Mouse (Mus musculus) midbrain, embryonic 15.5 days (tissue): ENCODE results near the gene Plekha8. TPM values are rescaled to one million over a fixed set of nuclear protein-coding genes. Genes with fewer than 3 reads are reported as not detected.

Experiments used
- ATAC-seq: fragments of 200-750 bp; cut with Nextera tagmentation; replicated peaks from 2 replicates; pipeline ENCODE4 v1.8.0; 2017; ENCODE audit warnings: moderate TSS enrichment
- H3K27ac ChIP-seq: fragments of 300-500 bp; sonication (generic); 2 replicates; pipeline ENCODE4 v1.5.1; 2015; ENCODE audit warnings: mild to moderate bottlenecking, inconsistent platforms
- H3K27me3 ChIP-seq: fragments of 300-500 bp; sonication (generic); replicated peaks from 2 replicates; pipeline ENCODE4 v1.6.1; 2015; ENCODE audit warnings: inconsistent platforms
- H3K36me3 ChIP-seq: fragments of 300-500 bp; sonication (generic); replicated peaks from 2 replicates; pipeline ENCODE4 v1.6.1; 2015; ENCODE audit warnings: inconsistent platforms
- H3K4me1 ChIP-seq: fragments of 300-500 bp; sonication (generic); 2 replicates; pipeline ENCODE4 v1.6.1; 2015; ENCODE audit warnings: inconsistent platforms
- H3K4me2 ChIP-seq: fragments of 300-500 bp; sonication (generic); 2 replicates; pipeline ENCODE4 v1.6.1; 2015; ENCODE audit warnings: inconsistent platforms, mild to moderate bottlenecking, moderate library complexity
- H3K4me3 ChIP-seq: fragments of 300-500 bp; sonication (generic); 2 replicates; pipeline ENCODE4 v1.5.1; 2015; ENCODE audit warnings: mild to moderate bottlenecking, inconsistent platforms
- H3K9ac ChIP-seq: fragments of 300-500 bp; sonication (generic); 2 replicates; pipeline ENCODE4 v1.6.1; 2015; ENCODE audit warnings: mild to moderate bottlenecking, inconsistent platforms
- H3K9me3 ChIP-seq: fragments of 300-500 bp; sonication (generic); 2 replicates; pipeline ENCODE4 v1.6.1; 2016; ENCODE audit warnings: inconsistent platforms
- WGBS: fragments of 180-500 bp; shearing (Covaris S2); methylation state at CpG from one replicate; pipeline ENCODE4 v1.1.7; 2015; ENCODE audit warnings: mixed read lengths; 5-methylcytosine and 5-hydroxymethylcytosine counted together
- polyA plus RNA-seq: library from polyadenylated mRNA; unstranded; fragments of >200 nt; fragmentation: Nextera tagmentation; extraction: Ambion mirVana; gene quantifications from 2 replicates; pipeline ENCODE4 v1.2.1, GENCODE M21; 2015

The Plekha8 gene
- polyA plus RNA-seq, 1 experiment from 2014 or later, result 10.5 TPM

GRCm38 (mm10) chr6:54620357-54620756, 25.4 kb downstream of the Plekha8 start:
- Histone ChIP-seq H3K4me2 (no peak overlapping the region), H3K9ac (no peak overlapping the region), H3K4me3 (no peak overlapping the region), H3K4me1 (no peaks in the 10 kb centered on the region), H3K27me3 (no peaks in the 10 kb centered on the region), H3K27ac (no peak overlapping the region), H3K36me3 (peaks cover 6% of the 10 kb centered on the region; the same call in 1 of the 2 replicates), H3K9me3 (no peaks in the 10 kb centered on the region)
- 90% methylated on average over 4 of the region's 4 CpGs for WGBS
- ATAC-seq, result no peak

- Histone ChIP-seq H3K36me3 (peaks cover 5% of the 10 kb centered on the region), H3K4me1 (no peaks in the 10 kb centered on the region), H3K27ac (no peak overlapping the region), H3K9ac (no peak overlapping the region), H3K9me3 (no peaks in the 10 kb centered on the region), H3K27me3 (no peaks in the 10 kb centered on the region), H3K4me3 (no peak overlapping the region), H3K4me2 (no peak overlapping the region)
- no peak for ATAC-seq
- 94% methylated on average over 3 of the region's 3 CpGs for WGBS
Observed at GRCm38 (mm10) chr6:54628381-54628780, 33.5 kb downstream of the Plekha8 start.

- no peak overlapping the region for H3K4me2 ChIP-seq
- H3K27ac ChIP-seq, result no peak overlapping the region
- H3K27me3 ChIP-seq, result no peaks in the 10 kb centered on the region
- WGBS, result 47% methylated on average over 7 of the region's 7 CpGs
- no peak overlapping the region for H3K9ac ChIP-seq
- ATAC-seq, result no peak
- no peaks in the 10 kb centered on the region for H3K4me1 ChIP-seq
- peaks cover 5% of the 10 kb centered on the region for H3K36me3 ChIP-seq
- H3K4me3 ChIP-seq, result no peak overlapping the region
- H3K9me3 ChIP-seq, result no peaks in the 10 kb centered on the region
Observed at GRCm38 (mm10) chr6:54629734-54630133, 34.8 kb downstream of the Plekha8 start.

- Histone ChIP-seq H3K27ac (no peak overlapping the region), H3K9me3 (no peaks in the 10 kb centered on the region), H3K4me3 (no peak overlapping the region), H3K4me2 (no peak overlapping the region), H3K27me3 (no peaks in the 10 kb centered on the region), H3K9ac (no peak overlapping the region), H3K36me3 (peaks cover 5% of the 10 kb centered on the region), H3K4me1 (no peaks in the 10 kb centered on the region)
- no peak for ATAC-seq
- 46% methylated on average over 3 of the region's 3 CpGs for WGBS
Observed at GRCm38 (mm10) chr6:54631462-54631861, 36.6 kb downstream of the Plekha8 start.

- H3K27ac ChIP-seq, result no peak overlapping the region
- no peak overlapping the region for H3K4me2 ChIP-seq
- H3K9me3 ChIP-seq, result no peaks in the 10 kb centered on the region
- H3K36me3 ChIP-seq, result peaks cover 14% of the 10 kb centered on the region
- WGBS, result 90% methylated on average over 3 of the region's 3 CpGs
- no peak for ATAC-seq
- no peaks in the 10 kb centered on the region for H3K27me3 ChIP-seq
- H3K9ac ChIP-seq, result no peak overlapping the region
- H3K4me1 ChIP-seq, result no peaks in the 10 kb centered on the region
- no peak overlapping the region for H3K4me3 ChIP-seq
Observed at GRCm38 (mm10) chr6:54639877-54640276, 45.0 kb downstream of the Plekha8 start.

GRCm38 (mm10) chr6:54641953-54642352, 47.0 kb downstream of the Plekha8 start:
- Histone ChIP-seq H3K4me2 (no peak overlapping the region), H3K4me1 (no peaks in the 10 kb centered on the region), H3K27me3 (no peaks in the 10 kb centered on the region), H3K9ac (no peak overlapping the region), H3K27ac (no peak overlapping the region), H3K4me3 (no peak overlapping the region), H3K36me3 (peaks cover 14% of the 10 kb centered on the region), H3K9me3 (no peaks in the 10 kb centered on the region)
- 83% methylated on average over 2 of the region's 2 CpGs for WGBS
- no peak for ATAC-seq

- H3K27me3 ChIP-seq, result no peaks in the 10 kb centered on the region
- H3K9ac ChIP-seq, result no peak overlapping the region
- no peaks in the 10 kb centered on the region for H3K9me3 ChIP-seq
- no peak for ATAC-seq
- H3K27ac ChIP-seq, result no peak overlapping the region
- H3K4me3 ChIP-seq, result no peak overlapping the region
- H3K4me1 ChIP-seq, result no peaks in the 10 kb centered on the region
- peaks cover 14% of the 10 kb centered on the region for H3K36me3 ChIP-seq
- no peak overlapping the region for H3K4me2 ChIP-seq
- 85% methylated on average over 4 of the region's 4 CpGs for WGBS
Observed at GRCm38 (mm10) chr6:54643181-54643580, 48.3 kb downstream of the Plekha8 start.

GRCm38 (mm10) chr6:54655471-54656095, 60.7 kb downstream of the Plekha8 start:
- Histone ChIP-seq H3K4me3 (no peak overlapping the region), H3K4me2 (no peak overlapping the region), H3K4me1 (no peaks in the 10 kb centered on the region), H3K27ac (no peak overlapping the region), H3K27me3 (no peaks in the 10 kb centered on the region), H3K9ac (no peak overlapping the region), H3K9me3 (no peaks in the 10 kb centered on the region), H3K36me3 (no peaks in the 10 kb centered on the region)
- ATAC-seq, result no peak
- 87% methylated on average over 11 of the region's 11 CpGs for WGBS

- no peak overlapping the region for H3K9ac ChIP-seq
- no peak overlapping the region for H3K27ac ChIP-seq
- WGBS, result 95% methylated on average over 6 of the region's 6 CpGs
- H3K4me1 ChIP-seq, result no peaks in the 10 kb centered on the region
- H3K9me3 ChIP-seq, result no peaks in the 10 kb centered on the region
- H3K4me3 ChIP-seq, result no peak overlapping the region
- H3K36me3 ChIP-seq, result no peaks in the 10 kb centered on the region
- no peaks in the 10 kb centered on the region for H3K27me3 ChIP-seq
- H3K4me2 ChIP-seq, result no peak overlapping the region
- no peak for ATAC-seq
Observed at GRCm38 (mm10) chr6:54657861-54658260, 63.0 kb downstream of the Plekha8 start.

GRCm38 (mm10) chr6:54669868-54670267, 75.0 kb downstream of the Plekha8 start:
- Histone ChIP-seq H3K9ac (no peak overlapping the region), H3K4me1 (no peaks in the 10 kb centered on the region), H3K9me3 (no peaks in the 10 kb centered on the region), H3K4me3 (no peak overlapping the region), H3K27ac (no peak overlapping the region), H3K36me3 (no peaks in the 10 kb centered on the region), H3K4me2 (no peak overlapping the region), H3K27me3 (no peaks in the 10 kb centered on the region)
- ATAC-seq, result no peak
- WGBS, result 90% methylated on average over 6 of the region's 6 CpGs

- no peaks in the 10 kb centered on the region for H3K4me1 ChIP-seq
- no peaks in the 10 kb centered on the region for H3K36me3 ChIP-seq
- no peak overlapping the region for H3K9ac ChIP-seq
- no peaks in the 10 kb centered on the region for H3K27me3 ChIP-seq
- no peak overlapping the region for H3K4me2 ChIP-seq
- 45% methylated on average over 5 of the region's 5 CpGs for WGBS
- no peak for ATAC-seq
- no peaks in the 10 kb centered on the region for H3K9me3 ChIP-seq
- H3K4me3 ChIP-seq, result no peak overlapping the region
- no peak overlapping the region for H3K27ac ChIP-seq
Observed at GRCm38 (mm10) chr6:54672901-54673300, 78.0 kb downstream of the Plekha8 start.

GRCm38 (mm10) chr6:54679686-54680085, 84.8 kb downstream of the Plekha8 start:
- Histone ChIP-seq H3K27me3 (0 out of 2 replicates have a peak, but pooled peaks cover 6% of the 10 kb centered on the region), H3K4me2 (no peak overlapping the region), H3K27ac (no peak overlapping the region), H3K9ac (no peak overlapping the region), H3K36me3 (no peaks in the 10 kb centered on the region), H3K9me3 (no peaks in the 10 kb centered on the region), H3K4me1 (peaks cover 27% of the 10 kb centered on the region), H3K4me3 (no peak overlapping the region)
- 80% methylated on average over 5 of the region's 5 CpGs for WGBS
- ATAC-seq, result no peak
